Mouse (Mus musculus): ENCODE measurements around the gene Dram1. TPM values are rescaled to one million over a fixed set of nuclear protein-coding genes. Genes with fewer than 3 reads are reported as not detected.
A peak's percentile ranks its signal among the peaks of the same experiment; 100 is the strongest.

Gene Dram1
- polyA plus RNA-seq, 1 experiment from 2014 or later: 23.8 TPM

GRCm38 (mm10) chr10:88403021-88403420 lies 24.1 kb upstream of the Dram1 start:
- H3K4me3 ChIP-seq (ENCODE audit: inconsistent target): no peak overlapping the region
- peaks cover 25% of the 10 kb centered on the region; the same call in 1 of the 2 replicates for H3K36me3 ChIP-seq (ENCODE audit: inconsistent target)
- H3K27ac ChIP-seq: no peak overlapping the region
- WGBS (ENCODE audit: missing documents): 79% methylated on average over 4 of the region's 4 CpGs
- H3K79me2 ChIP-seq (ENCODE audit: inconsistent target): peaks cover 96% of the 10 kb centered on the region

GRCm38 (mm10) chr10:88399271-88399670 lies 20.4 kb upstream of the Dram1 start:
- Histone ChIP-seq H3K4me3 (ENCODE audit: inconsistent target) (no peak overlapping the region), H3K79me2 (ENCODE audit: inconsistent target) (peaks cover 100% of the 10 kb centered on the region), H3K36me3 (ENCODE audit: inconsistent target) (peaks cover 25% of the 10 kb centered on the region; the same call in 1 of the 2 replicates), H3K27ac (no peak overlapping the region)
- 46% methylated on average over 4 of the region's 5 CpGs for WGBS (ENCODE audit: missing documents)

- peaks cover 25% of the 10 kb centered on the region; the same call in 1 of the 2 replicates for H3K36me3 ChIP-seq (ENCODE audit: inconsistent target)
- 88% methylated on average over 5 of the region's 6 CpGs for WGBS (ENCODE audit: missing documents)
- H3K79me2 ChIP-seq (ENCODE audit: inconsistent target): peaks cover 100% of the 10 kb centered on the region
- H3K4me3 ChIP-seq (ENCODE audit: inconsistent target): no peak overlapping the region
- H3K27ac ChIP-seq: no peak overlapping the region
These were observed 19.9 kb upstream of the Dram1 start for GRCm38 (mm10) chr10:88398668-88399243.

- Histone ChIP-seq H3K79me2 (ENCODE audit: inconsistent target) (peaks cover 100% of the 10 kb centered on the region), H3K27ac (peak overlapping the region; percentile 78), H3K4me3 (ENCODE audit: inconsistent target) (no peak overlapping the region), H3K36me3 (ENCODE audit: inconsistent target) (no peaks in the 10 kb centered on the region)
- 79% methylated on average over 9 of the region's 9 CpGs for WGBS (ENCODE audit: missing documents)
These were observed 13.4 kb upstream of the Dram1 start for GRCm38 (mm10) chr10:88392181-88392847.

GRCm38 (mm10) chr10:88391495-88391894 lies 12.6 kb upstream of the Dram1 start:
- Histone ChIP-seq H3K36me3 (ENCODE audit: inconsistent target) (no peaks in the 10 kb centered on the region), H3K27ac (peak overlapping the region; percentile 78), H3K79me2 (ENCODE audit: inconsistent target) (peaks cover 100% of the 10 kb centered on the region), H3K4me3 (ENCODE audit: inconsistent target) (no peak overlapping the region)
- WGBS (ENCODE audit: missing documents): 94% methylated on average over 9 of the region's 9 CpGs

GRCm38 (mm10) chr10:88390096-88390790 lies 11.4 kb upstream of the Dram1 start:
- 16% methylated on average over 9 of the region's 10 CpGs for WGBS (ENCODE audit: missing documents)
- Histone ChIP-seq H3K79me2 (ENCODE audit: inconsistent target) (peaks cover 100% of the 10 kb centered on the region), H3K27ac (peak overlapping the region; percentile 78), H3K36me3 (ENCODE audit: inconsistent target) (no peaks in the 10 kb centered on the region), H3K4me3 (ENCODE audit: inconsistent target) (peak overlapping the region; percentile 16)

- Histone ChIP-seq H3K79me2 (ENCODE audit: inconsistent target) (peaks cover 100% of the 10 kb centered on the region), H3K27ac (peak overlapping the region; percentile 78), H3K36me3 (ENCODE audit: inconsistent target) (no peaks in the 10 kb centered on the region), H3K4me3 (ENCODE audit: inconsistent target) (peak overlapping the region; percentile 16; the same call in 1 of the 2 replicates)
- WGBS (ENCODE audit: missing documents): 23% methylated on average over 4 of the region's 4 CpGs
These were observed 10.7 kb upstream of the Dram1 start for GRCm38 (mm10) chr10:88389576-88389975.

GRCm38 (mm10) chr10:88386251-88386650 lies 7.4 kb upstream of the Dram1 start:
- no peaks in the 10 kb centered on the region for H3K36me3 ChIP-seq (ENCODE audit: inconsistent target)
- WGBS (ENCODE audit: missing documents): 51% methylated on average over 6 of the region's 6 CpGs
- H3K27ac ChIP-seq: no peak overlapping the region
- peaks cover 100% of the 10 kb centered on the region for H3K79me2 ChIP-seq (ENCODE audit: inconsistent target)
- no peak overlapping the region for H3K4me3 ChIP-seq (ENCODE audit: inconsistent target)

- 27% methylated on average over 6 of the region's 6 CpGs for WGBS (ENCODE audit: missing documents)
These were observed 6.9 kb upstream of the Dram1 start for GRCm38 (mm10) chr10:88385758-88386157.

GRCm38 (mm10) chr10:88385290-88385689 lies 6.4 kb upstream of the Dram1 start:
- 59% methylated on average over 11 of the region's 11 CpGs for WGBS (ENCODE audit: missing documents)

More at GRCm38 (mm10) chr10:88385758-88386157, 6.9 kb upstream of the Dram1 start:
- Histone ChIP-seq H3K4me3 (ENCODE audit: inconsistent target) (no peak overlapping the region), H3K36me3 (ENCODE audit: inconsistent target) (no peaks in the 10 kb centered on the region), H3K27ac (no peak overlapping the region), H3K79me2 (ENCODE audit: inconsistent target) (peaks cover 100% of the 10 kb centered on the region)

GRCm38 (mm10) chr10:88384081-88384480 lies 5.2 kb upstream of the Dram1 start:
- Histone ChIP-seq H3K27ac (0 out of 2 replicates have a peak overlapping the region, but pooled peaks have one; percentile 21), H3K79me2 (ENCODE audit: inconsistent target) (peaks cover 99% of the 10 kb centered on the region), H3K36me3 (ENCODE audit: inconsistent target) (no peaks in the 10 kb centered on the region), H3K4me3 (ENCODE audit: inconsistent target) (no peak overlapping the region)
- 15% methylated on average over 5 of the region's 5 CpGs for WGBS (ENCODE audit: missing documents)

More at GRCm38 (mm10) chr10:88385290-88385689, 6.4 kb upstream of the Dram1 start:
- peaks cover 100% of the 10 kb centered on the region for H3K79me2 ChIP-seq (ENCODE audit: inconsistent target)
- no peak overlapping the region for H3K4me3 ChIP-seq (ENCODE audit: inconsistent target)
- H3K27ac ChIP-seq: no peak overlapping the region
- H3K36me3 ChIP-seq (ENCODE audit: inconsistent target): no peaks in the 10 kb centered on the region

- peaks cover 93% of the 10 kb centered on the region for H3K79me2 ChIP-seq (ENCODE audit: inconsistent target)
- H3K36me3 ChIP-seq (ENCODE audit: inconsistent target): no peaks in the 10 kb centered on the region
- no peak overlapping the region for H3K4me3 ChIP-seq (ENCODE audit: inconsistent target)
- 0 out of 2 replicates have a peak overlapping the region, but pooled peaks have one; percentile 19 for H3K27ac ChIP-seq
- WGBS (ENCODE audit: missing documents): 0% methylated on average over 3 of the region's 4 CpGs
These were observed 4.6 kb upstream of the Dram1 start for GRCm38 (mm10) chr10:88383479-88383878.

GRCm38 (mm10) chr10:88382009-88382408 lies 3.1 kb upstream of the Dram1 start:
- Histone ChIP-seq H3K36me3 (ENCODE audit: inconsistent target) (no peaks in the 10 kb centered on the region), H3K79me2 (ENCODE audit: inconsistent target) (peaks cover 78% of the 10 kb centered on the region), H3K4me3 (ENCODE audit: inconsistent target) (no peak overlapping the region), H3K27ac (0 out of 2 replicates have a peak overlapping the region, but pooled peaks have one; percentile 70)
- 27% methylated on average over 6 of the region's 6 CpGs for WGBS (ENCODE audit: missing documents)

GRCm38 (mm10) chr10:88381286-88381685 lies 2.4 kb upstream of the Dram1 start:
- Histone ChIP-seq H3K79me2 (ENCODE audit: inconsistent target) (peaks cover 71% of the 10 kb centered on the region), H3K4me3 (ENCODE audit: inconsistent target) (peak overlapping the region; percentile 70), H3K36me3 (ENCODE audit: inconsistent target) (no peaks in the 10 kb centered on the region), H3K27ac (peak overlapping the region; percentile 70)
- 62% methylated on average over 4 of the region's 4 CpGs for WGBS (ENCODE audit: missing documents)
